Mouse (Mus musculus) embryonic facial prominence, embryonic 12.5 days (tissue): ENCODE results near the gene Glrp1. TPM values are rescaled to one million over a fixed set of nuclear protein-coding genes. Genes with fewer than 3 reads are reported as not detected.

ENCODE experiments used
- ATAC-seq: fragments of 200-750 bp; cut with Nextera tagmentation; 2 replicates; pipeline ENCODE4 v1.8.0; 2017; ENCODE audit not compliant: insufficient number of reproducible peaks, insufficient read depth, low FRiP score, low TSS enrichment
- H3K27ac ChIP-seq: fragments of 300-500 bp; sonication (generic); 2 replicates; pipeline ENCODE4 v1.5.1; 2016; ENCODE audit warnings: mild to moderate bottlenecking
- H3K27me3 ChIP-seq: fragments of 300-500 bp; sonication (generic); 2 replicates; pipeline ENCODE4 v1.6.1; 2016; ENCODE audit warnings: mild to moderate bottlenecking, moderate library complexity
- H3K36me3 ChIP-seq: fragments of 300-500 bp; sonication (generic); 2 replicates; pipeline ENCODE4 v1.6.1; 2016; ENCODE audit warnings: mild to moderate bottlenecking
- H3K4me1 ChIP-seq: fragments of 300-500 bp; sonication (generic); 2 replicates; pipeline ENCODE4 v1.6.1; 2016
- H3K4me2 ChIP-seq: fragments of 300-500 bp; sonication (generic); replicated peaks from 2 replicates; pipeline ENCODE4 v1.6.1; 2016; ENCODE audit warnings: mild to moderate bottlenecking, moderate library complexity
- H3K4me3 ChIP-seq: fragments of 300-500 bp; sonication (generic); 2 replicates; pipeline ENCODE4 v1.5.1; 2016; ENCODE audit warnings: mild to moderate bottlenecking
- H3K9ac ChIP-seq: fragments of 300-500 bp; sonication (generic); 2 replicates; pipeline ENCODE4 v1.6.1; 2016; ENCODE audit warnings: mild to moderate bottlenecking, moderate library complexity
- H3K9me3 ChIP-seq: fragments of 300-500 bp; sonication (generic); 2 replicates; pipeline ENCODE4 v1.6.1; 2016; ENCODE audit warnings: mild to moderate bottlenecking, moderate library complexity
- WGBS: fragments of 180-500 bp; shearing (Covaris S2); methylation state at CpG from one replicate; pipeline ENCODE4 v1.1.7; 2016; 5-methylcytosine and 5-hydroxymethylcytosine counted together
- polyA plus RNA-seq: library from polyadenylated mRNA; unstranded; fragments of >200 nt; fragmentation: Nextera tagmentation; extraction: Ambion mirVana; gene quantifications from 2 replicates; pipeline ENCODE4 v1.2.1, GENCODE M21; 2016

Gene Glrp1
- polyA plus RNA-seq, 1 experiment from 2014 or later, result not detected

GRCm38 (mm10) chr1:88459655-88460054 is 50.2 kb downstream of the Glrp1 start:
- Histone ChIP-seq H3K9ac (no peak overlapping the region), H3K4me1 (peaks cover 10% of the 10 kb centered on the region), H3K36me3 (no peaks in the 10 kb centered on the region), H3K9me3 (no peaks in the 10 kb centered on the region), H3K4me3 (no peak overlapping the region), H3K4me2 (no peak overlapping the region), H3K27me3 (no peaks in the 10 kb centered on the region), H3K27ac (no peak overlapping the region)
- no peak for ATAC-seq
- WGBS, result 86% methylated on average over 5 of the region's 5 CpGs

- H3K4me2 ChIP-seq, result no peak overlapping the region
- no peaks in the 10 kb centered on the region for H3K36me3 ChIP-seq
- ATAC-seq, result no peak
- H3K9me3 ChIP-seq, result no peaks in the 10 kb centered on the region
- no peak overlapping the region for H3K27ac ChIP-seq
- H3K9ac ChIP-seq, result no peak overlapping the region
- WGBS, result 91% methylated on average over 4 of the region's 4 CpGs
- no peaks in the 10 kb centered on the region for H3K27me3 ChIP-seq
- peaks cover 10% of the 10 kb centered on the region for H3K4me1 ChIP-seq
- no peak overlapping the region for H3K4me3 ChIP-seq
Observed at GRCm38 (mm10) chr1:88459196-88459595, 50.7 kb downstream of the Glrp1 start.

GRCm38 (mm10) chr1:88456451-88457072 is 53.3 kb downstream of the Glrp1 start:
- H3K9ac ChIP-seq, result no peak overlapping the region
- 49% methylated on average over 14 of the region's 14 CpGs for WGBS
- no peaks in the 10 kb centered on the region for H3K27me3 ChIP-seq
- H3K4me3 ChIP-seq, result no peak overlapping the region
- no peaks in the 10 kb centered on the region for H3K9me3 ChIP-seq
- H3K27ac ChIP-seq, result no peak overlapping the region
- no peak overlapping the region for H3K4me2 ChIP-seq
- ATAC-seq, result peak; percentile 71
- no peaks in the 10 kb centered on the region for H3K36me3 ChIP-seq
- H3K4me1 ChIP-seq, result no peaks in the 10 kb centered on the region

- Histone ChIP-seq H3K36me3 (no peaks in the 10 kb centered on the region), H3K9me3 (no peaks in the 10 kb centered on the region), H3K27ac (no peak overlapping the region), H3K27me3 (no peaks in the 10 kb centered on the region), H3K9ac (no peak overlapping the region), H3K4me2 (no peak overlapping the region), H3K4me3 (no peak overlapping the region), H3K4me1 (no peaks in the 10 kb centered on the region)
- 64% methylated on average over 3 of the region's 3 CpGs for WGBS
- ATAC-seq, result no peak
Observed at GRCm38 (mm10) chr1:88455761-88456160, 54.1 kb downstream of the Glrp1 start.

- Histone ChIP-seq H3K27me3 (no peaks in the 10 kb centered on the region), H3K4me3 (no peak overlapping the region), H3K4me2 (no peak overlapping the region), H3K4me1 (no peaks in the 10 kb centered on the region), H3K9ac (no peak overlapping the region), H3K27ac (no peak overlapping the region), H3K9me3 (no peaks in the 10 kb centered on the region), H3K36me3 (no peaks in the 10 kb centered on the region)
- 47% methylated on average over 3 of the region's 3 CpGs for WGBS
- no peak for ATAC-seq
Observed at GRCm38 (mm10) chr1:88454703-88455102, 55.2 kb downstream of the Glrp1 start.

GRCm38 (mm10) chr1:88452198-88452597 is 57.7 kb downstream of the Glrp1 start:
- 90% methylated on average over 6 of the region's 6 CpGs for WGBS
- no peak overlapping the region for H3K9ac ChIP-seq
- ATAC-seq, result no peak

GRCm38 (mm10) chr1:88450668-88451067 is 59.2 kb downstream of the Glrp1 start:
- no peak for ATAC-seq
- Histone ChIP-seq H3K36me3 (no peaks in the 10 kb centered on the region), H3K4me2 (no peak overlapping the region), H3K9me3 (no peaks in the 10 kb centered on the region), H3K27me3 (no peaks in the 10 kb centered on the region), H3K4me1 (no peaks in the 10 kb centered on the region), H3K4me3 (no peak overlapping the region), H3K9ac (no peak overlapping the region), H3K27ac (no peak overlapping the region)
- 85% methylated on average over 4 of the region's 4 CpGs for WGBS

More at GRCm38 (mm10) chr1:88452198-88452597, 57.7 kb downstream of the Glrp1 start:
- Histone ChIP-seq H3K27me3 (no peaks in the 10 kb centered on the region), H3K4me3 (no peak overlapping the region), H3K27ac (no peak overlapping the region), H3K36me3 (no peaks in the 10 kb centered on the region), H3K4me2 (no peak overlapping the region), H3K4me1 (no peaks in the 10 kb centered on the region), H3K9me3 (no peaks in the 10 kb centered on the region)

Other genes with a start within 250 kb of the Glrp1 start
- gene Hjurp, start 232.4 kb downstream of the Glrp1 start, polyA plus RNA-seq, result 231 and 234 TPM in 2 replicates
- not detected in 2 replicates for gene Trpm8, start 232.4 kb downstream of the Glrp1 start, polyA plus RNA-seq
- gene Spp2, start 103.1 kb downstream of the Glrp1 start, polyA plus RNA-seq, result not detected in 2 replicates
- 17.5 and 17.9 TPM in 2 replicates for gene Arl4c, start 192.2 kb upstream of the Glrp1 start, polyA plus RNA-seq